Mouse (Mus musculus) yolk sac, embryonic 10.5 days (tissue): ENCODE measurements at regions not wholly inside any gene's neighbourhood (a gene's known extent, or its start where the extent isn't known, plus 50 kb on each side); places are given as distances from the start of the nearest gene placed in this dataset.
A peak's percentile ranks its signal among the peaks of the same experiment; 100 is the strongest.

Experiments
- DNase-seq: peaks from one replicate; pipeline ENCODE4 v3.0.0-alpha.2; 2017; ENCODE audit warnings: low spot score

GRCm38 (mm10) chr13:53707548-53707947 is 234.7 kb upstream of the Msx2 start:
- DNase-seq: no peak

- DNase-seq: no peak
Observed at GRCm38 (mm10) chr13:53704104-53704503, 231.2 kb upstream of the Msx2 start.

GRCm38 (mm10) chr13:53700236-53700635 is 227.4 kb upstream of the Msx2 start:
- no peak for DNase-seq

- DNase-seq: no peak
Observed at GRCm38 (mm10) chr13:53697954-53698353, 225.1 kb upstream of the Msx2 start.

- no peak for DNase-seq
Observed at GRCm38 (mm10) chr13:53695385-53695784, 222.5 kb upstream of the Msx2 start.

- no peak for DNase-seq
Observed at GRCm38 (mm10) chr13:53688934-53689333, 216.1 kb upstream of the Msx2 start.

- DNase-seq: peak; percentile 68
Observed at GRCm38 (mm10) chr13:53688489-53688888, 215.6 kb upstream of the Msx2 start.

GRCm38 (mm10) chr13:53684498-53684897 is 211.6 kb upstream of the Msx2 start:
- DNase-seq: no peak

GRCm38 (mm10) chr13:53677187-53677586 is 204.3 kb upstream of the Msx2 start:
- DNase-seq: no peak

GRCm38 (mm10) chr13:53670361-53670760 is 197.5 kb upstream of the Msx2 start:
- DNase-seq: peak; percentile 14

GRCm38 (mm10) chr13:53667518-53667917 is 194.6 kb upstream of the Msx2 start:
- no peak for DNase-seq

GRCm38 (mm10) chr13:53665592-53665991 is 192.7 kb upstream of the Msx2 start:
- DNase-seq: no peak

- DNase-seq: no peak
Observed at GRCm38 (mm10) chr13:53664631-53665230, 191.9 kb upstream of the Msx2 start.

GRCm38 (mm10) chr13:53652826-53653225 is 180.0 kb upstream of the Msx2 start:
- DNase-seq: peak; percentile 45

GRCm38 (mm10) chr13:53648353-53648752 is 175.5 kb upstream of the Msx2 start:
- DNase-seq: no peak

- DNase-seq: no peak
Observed at GRCm38 (mm10) chr13:53642557-53642956, 169.7 kb upstream of the Msx2 start.

GRCm38 (mm10) chr13:53639584-53639983 is 166.7 kb upstream of the Msx2 start:
- DNase-seq: no peak

GRCm38 (mm10) chr13:53639115-53639514 is 166.2 kb upstream of the Msx2 start:
- no peak for DNase-seq

- DNase-seq: no peak
Observed at GRCm38 (mm10) chr13:53636011-53636410, 163.1 kb upstream of the Msx2 start.

- DNase-seq: no peak
Observed at GRCm38 (mm10) chr13:53634637-53635203, 161.8 kb upstream of the Msx2 start.

- no peak for DNase-seq
Observed at GRCm38 (mm10) chr13:53598050-53598449, 125.2 kb upstream of the Msx2 start.

- no peak for DNase-seq
Observed at GRCm38 (mm10) chr13:53596871-53597800, 124.3 kb upstream of the Msx2 start.

- no peak for DNase-seq
Observed at GRCm38 (mm10) chr13:53592755-53593154, 119.9 kb upstream of the Msx2 start.
